Mouse (Mus musculus) CD8-positive naive resting alpha-beta T cell, adult 2 months (primary cell): ENCODE results near the gene Psmc5.
"Not testable (repeated sequence)": the region's sequence is repeated elsewhere in the genome, so short reads cannot be mapped to it uniquely, and the experiment has no call there.

Experiments used
- DNase-seq, 2 experiments: peaks; one replicate each; pipeline ENCODE4 v3.0.0; 2022; ENCODE audit warnings: low read depth in 2 of 2, low spot score in 2 of 2

Psmc5 gene

GRCm38 (mm10) chr11:106255685-106256451 is at the start of gene Psmc5, which contains the start of gene Ftsj3:
TSS of gene Psmc5 (plus strand) at chr11:106256154.
TSS of gene Ftsj3 (minus strand) at chr11:106256079.
- DNase-seq, result peak; percentile 96

GRCm38 (mm10) chr11:106212771-106213170 is 43.2 kb upstream of the Psmc5 start:
- no peak for DNase-seq

GRCm38 (mm10) chr11:106214856-106215255 is 41.1 kb upstream of the Psmc5 start:
- no peak for DNase-seq

GRCm38 (mm10) chr11:106215450-106215859 is 40.5 kb upstream of the Psmc5 start:
- no peak for DNase-seq

GRCm38 (mm10) chr11:106215927-106216729 is 39.8 kb upstream of the Psmc5 start, which contains the start of gene Ccdc47:
TSS of gene Ccdc47 (minus strand) at chr11:106216344.
- peak; percentile 89 to 92 for DNase-seq

GRCm38 (mm10) chr11:106216730-106217490 is 39.0 kb upstream of the Psmc5 start, which contains the start of gene Ddx42:
TSS of gene Ddx42 (plus strand) at chr11:106216926.
- peak; percentile 84 to 87 for DNase-seq

GRCm38 (mm10) chr11:106220603-106221002 is 35.4 kb upstream of the Psmc5 start:
- DNase-seq, result no peak

GRCm38 (mm10) chr11:106233978-106234377 is 22.0 kb upstream of the Psmc5 start:
- DNase-seq, result not testable (repeated sequence)

- DNase-seq, result peak in 1 of 2 experiments; percentile 38
Observed at GRCm38 (mm10) chr11:106246834-106247233, 9.1 kb upstream of the Psmc5 start.

- DNase-seq, result no peak
Observed at GRCm38 (mm10) chr11:106249326-106249725, 6.6 kb upstream of the Psmc5 start.

- DNase-seq, result no peak
Observed at GRCm38 (mm10) chr11:106254767-106255166, 1.2 kb upstream of the Psmc5 start.

GRCm38 (mm10) chr11:106255174-106255573 is 780 bp upstream of the Psmc5 start:
- DNase-seq, result no peak

- no peak for DNase-seq
Observed at GRCm38 (mm10) chr11:106256775-106257174, 821 bp downstream of the Psmc5 start.

GRCm38 (mm10) chr11:106260826-106261450 is 5.0 kb downstream of the Psmc5 start:
- DNase-seq, result no peak

- no peak for DNase-seq
Observed at GRCm38 (mm10) chr11:106263963-106264362, 8.0 kb downstream of the Psmc5 start.

GRCm38 (mm10) chr11:106264988-106265387 is 9.0 kb downstream of the Psmc5 start:
- no peak for DNase-seq

GRCm38 (mm10) chr11:106265570-106265969 is 9.6 kb downstream of the Psmc5 start:
- no peak for DNase-seq

- no peak for DNase-seq
Observed at GRCm38 (mm10) chr11:106266431-106266830, 10.5 kb downstream of the Psmc5 start.

GRCm38 (mm10) chr11:106267311-106267852 is 11.4 kb downstream of the Psmc5 start:
- no peak for DNase-seq

GRCm38 (mm10) chr11:106267871-106268270 is 11.9 kb downstream of the Psmc5 start:
- no peak for DNase-seq
